Mouse (Mus musculus) heart, adult 2 months (tissue): ENCODE measurements around the gene Pgap3. TPM values are rescaled to one million over a fixed set of nuclear protein-coding genes. Genes with fewer than 3 reads are reported as not detected.

Experiments used
- DNase-seq, 2 experiments: peaks; one replicate each; pipeline ENCODE4 v3.0.0; 2021
- H3K27ac ChIP-seq: fragments of 200-600 bp; 2 replicates; pipeline ENCODE4 v1.8.1; 2022
- H3K27me3 ChIP-seq: fragments of 200-500 bp; 2 replicates; pipeline ENCODE4 v1.6.1; 2012; ENCODE audit warnings: mild to moderate bottlenecking, low read length, inconsistent platforms, mixed read lengths; ENCODE audit not compliant: control insufficient read depth, insufficient read depth
- H3K36me3 ChIP-seq: fragments of 200-500 bp; 2 replicates; pipeline ENCODE4 v1.6.1; 2012; ENCODE audit warnings: low read length, inconsistent platforms; ENCODE audit not compliant: control insufficient read depth, insufficient read depth
- H3K4me1 ChIP-seq: fragments of 200-500 bp; 2 replicates; pipeline ENCODE4 v1.6.1; 2011; ENCODE audit warnings: low read length; ENCODE audit not compliant: control insufficient read depth, insufficient read depth
- H3K4me3 ChIP-seq: fragments of 200-600 bp; 2 replicates; pipeline ENCODE4 v1.8.1; 2022
- H3K79me2 ChIP-seq: fragments of 200-500 bp; replicated peaks from 2 replicates; pipeline ENCODE4 v1.6.1; 2012; ENCODE audit warnings: mild to moderate bottlenecking, inconsistent platforms, low read length, moderate library complexity, mixed read lengths; ENCODE audit not compliant: control insufficient read depth, insufficient read depth
- H3K9ac ChIP-seq: fragments of 200-500 bp; 2 replicates; pipeline ENCODE4 v1.6.1; 2012; ENCODE audit warnings: low read depth, mild to moderate bottlenecking, control low read depth, inconsistent platforms, low read length, mixed read lengths
- CTCF ChIP-seq: fragments of 200-600 bp; IDR thresholded peaks from 2 replicates; pipeline ENCODE4 v1.8.1; 2022; ENCODE audit warnings: antibody characterized with exemption, mild to moderate bottlenecking, moderate library complexity
- EP300 ChIP-seq: fragments of 200-500 bp; IDR thresholded peaks from 2 replicates; pipeline ENCODE4 v1.6.1; 2011; ENCODE audit warnings: low read depth, low read length, control low read depth; ENCODE audit not compliant: insufficient read depth
- POLR2A ChIP-seq: fragments of 200-500 bp; IDR thresholded peaks from 2 replicates; pipeline ENCODE4 v1.6.1; 2011; ENCODE audit warnings: mild to moderate bottlenecking, low read depth, low read length, control low read depth; ENCODE audit not compliant: insufficient read depth
- WGBS: fragments of 180-500 bp; shearing (Covaris S2); methylation state at CpG from one replicate; pipeline ENCODE4 v1.1.7; 2018; 5-methylcytosine and 5-hydroxymethylcytosine counted together
- intact Hi-C: fragments of 180-260 bp; cut with DNase I; formaldehyde crosslinking; loops from one replicate; pipeline ENCODE4 v1.15.1; 2025
- polyA plus RNA-seq: library from polyadenylated mRNA; depleted of rRNA; stranded (reverse); fragments of >200 nt; gene quantifications from 2 replicates; pipeline ENCODE4 v1.2.3, GENCODE M21; 2012
- total RNA-seq, 2 experiments: library from RNA; stranded (reverse); gene quantifications; 2 replicates each; pipeline ENCODE4 v1.2.3; 2021

Pgap3 gene
- total and polyA plus RNA-seq, 3 experiments: 7.7 to 18.8 (median 8.5) TPM

- Histone ChIP-seq H3K27me3 (no peaks in the 10 kb centered on the region), H3K4me1 (no peaks in the 10 kb centered on the region), H3K36me3 (no peaks in the 10 kb centered on the region), H3K9ac (no peak overlapping the region), H3K27ac (no peak overlapping the region), H3K4me3 (no peak overlapping the region), H3K79me2 (no peaks in the 10 kb centered on the region)
- WGBS: 81% methylated on average over 9 of the region's 9 CpGs
- TF ChIP-seq EP300 (no peak), POLR2A (no peak), CTCF (no peak)
- DNase-seq: no peak
- intact Hi-C loops: no loop called here
These were observed 31.6 kb upstream of the Pgap3 start for GRCm38 (mm10) chr11:98431743-98432502.

DNA sequence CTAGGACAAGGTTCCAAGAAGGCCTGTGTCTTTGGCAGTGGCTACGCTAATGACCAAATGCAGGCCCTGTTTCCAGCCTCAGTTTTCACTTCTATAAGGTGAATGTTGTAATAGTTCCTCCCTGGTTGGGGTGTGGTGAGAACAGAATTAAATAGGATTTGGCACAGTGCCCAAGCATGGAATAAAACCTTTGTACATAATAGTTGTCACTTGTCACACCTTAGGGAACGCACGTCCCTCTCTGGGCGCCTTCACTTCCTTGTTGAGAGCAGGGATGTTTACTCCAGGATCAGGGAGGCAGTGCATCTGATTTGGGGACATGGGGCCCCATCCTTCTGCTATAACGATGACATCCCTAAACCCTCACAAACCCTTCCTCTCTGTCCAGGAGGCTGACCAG lies 28.1 kb upstream of the Pgap3 start:
- no peak for DNase-seq
- TF ChIP-seq CTCF (no peak), POLR2A (no peak), EP300 (no peak)
- no peak overlapping the region for H3K9ac ChIP-seq
- no peaks in the 10 kb centered on the region for H3K27me3 ChIP-seq
- 71% methylated on average over 5 of the region's 5 CpGs for WGBS
- H3K36me3 ChIP-seq: no peaks in the 10 kb centered on the region
- no peak overlapping the region for H3K4me3 ChIP-seq
- intact Hi-C loops: no loop called here
- H3K79me2 ChIP-seq: no peaks in the 10 kb centered on the region
- H3K27ac ChIP-seq: no peak overlapping the region
- H3K4me1 ChIP-seq: no peaks in the 10 kb centered on the region

GRCm38 (mm10) chr11:98426592-98426991 lies 26.3 kb upstream of the Pgap3 start:
- Histone ChIP-seq H3K36me3 (no peaks in the 10 kb centered on the region), H3K9ac (no peak overlapping the region), H3K4me3 (no peak overlapping the region), H3K79me2 (peaks cover 2% of the 10 kb centered on the region), H3K27ac (no peak overlapping the region), H3K27me3 (no peaks in the 10 kb centered on the region), H3K4me1 (no peaks in the 10 kb centered on the region)
- no peak for DNase-seq
- 93% methylated on average over 7 of the region's 7 CpGs for WGBS
- TF ChIP-seq EP300 (no peak), CTCF (no peak)
- intact Hi-C loops: no loop called here

- no peak overlapping the region for H3K9ac ChIP-seq
- no peaks in the 10 kb centered on the region for H3K36me3 ChIP-seq
- intact Hi-C loops: no loop called here
- 82% methylated on average over 10 of the region's 10 CpGs for WGBS
- no peak overlapping the region for H3K27ac ChIP-seq
- peak in 1 of 2 experiments; percentile 17 for DNase-seq
- H3K79me2 ChIP-seq: peaks cover 4% of the 10 kb centered on the region
- H3K4me1 ChIP-seq: peaks cover 7% of the 10 kb centered on the region
- no peak overlapping the region for H3K4me3 ChIP-seq
- no peaks in the 10 kb centered on the region for H3K27me3 ChIP-seq
- TF ChIP-seq EP300 (no peak), POLR2A (no peak), CTCF (no peak)
These were observed 18.8 kb upstream of the Pgap3 start for GRCm38 (mm10) chr11:98418939-98419547.

DNA sequence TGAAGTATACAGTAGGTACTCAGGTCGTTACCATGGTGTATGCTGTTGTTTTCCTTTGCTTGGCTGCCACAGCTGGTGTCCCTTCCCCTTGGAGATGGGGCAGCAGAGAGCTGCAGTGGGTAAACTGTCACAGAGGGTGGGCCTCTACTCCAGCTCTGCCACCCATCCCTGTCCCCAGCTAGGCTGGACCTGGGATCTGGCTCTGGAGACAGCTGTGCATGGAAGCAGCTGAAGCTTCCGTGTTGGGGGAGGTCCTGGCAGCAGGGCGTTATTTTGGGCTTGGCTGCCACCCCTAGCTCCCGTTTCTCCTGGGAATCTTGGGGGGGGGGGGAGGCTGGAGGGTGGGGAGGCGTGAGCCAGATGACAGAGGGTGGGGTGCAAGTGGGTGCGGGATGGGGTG lies 18.0 kb upstream of the Pgap3 start:
- no peak overlapping the region for H3K4me3 ChIP-seq
- intact Hi-C loops: no loop called here
- TF ChIP-seq POLR2A: no peak
- TF ChIP-seq EP300: no peak
- no peak for TF ChIP-seq CTCF
- DNase-seq: peak in 1 of 2 experiments; percentile 17
- H3K79me2 ChIP-seq: peaks cover 4% of the 10 kb centered on the region
- 26% methylated on average over 6 of the region's 6 CpGs for WGBS
- no peaks in the 10 kb centered on the region for H3K36me3 ChIP-seq
- no peak overlapping the region for H3K9ac ChIP-seq
- H3K4me1 ChIP-seq: peaks cover 7% of the 10 kb centered on the region
- no peaks in the 10 kb centered on the region for H3K27me3 ChIP-seq
- H3K27ac ChIP-seq: no peak overlapping the region

- no peak overlapping the region for H3K4me3 ChIP-seq
- TF ChIP-seq EP300 (no peak), POLR2A (no peak), CTCF (no peak)
- intact Hi-C loops: no loop called here
- H3K36me3 ChIP-seq: no peaks in the 10 kb centered on the region
- H3K27me3 ChIP-seq: no peaks in the 10 kb centered on the region
- WGBS: 69% methylated on average over 1 of the region's 1 CpGs
- peaks cover 7% of the 10 kb centered on the region for H3K4me1 ChIP-seq
- no peak for DNase-seq
- peaks cover 2% of the 10 kb centered on the region; the same call in 1 of the 2 replicates for H3K79me2 ChIP-seq
- no peak overlapping the region for H3K9ac ChIP-seq
- H3K27ac ChIP-seq: no peak overlapping the region
These were observed 16.8 kb upstream of the Pgap3 start for GRCm38 (mm10) chr11:98417074-98417473.
